Mouse (Mus musculus) E14TG2a.4 (cell line): ENCODE data around the gene Mum1l1.

Experiments used
- CTCF ChIP-seq: conservative IDR thresholded peaks from 2 replicates; pipeline ENCODE4 v1.5.1; 2014; ENCODE audit warnings: low read length
- POU5F1 ChIP-seq: IDR thresholded peaks from 2 replicates; pipeline ENCODE4 v1.6.1; 2014; ENCODE audit warnings: low read length, borderline replicate concordance

- TF ChIP-seq CTCF (no peak), POU5F1 (no peak)
Measured at GRCm38 (mm10) chrX:139216991-139217593, 7.2 kb downstream of the Mum1l1 start.
